Mouse (Mus musculus): ENCODE results near the gene Stk38. TPM values are rescaled to one million over a fixed set of nuclear protein-coding genes. Genes with fewer than 3 reads are reported as not detected.

The Stk38 gene
- polyA plus RNA-seq, 1 experiment: 82.8 TPM

DNA sequence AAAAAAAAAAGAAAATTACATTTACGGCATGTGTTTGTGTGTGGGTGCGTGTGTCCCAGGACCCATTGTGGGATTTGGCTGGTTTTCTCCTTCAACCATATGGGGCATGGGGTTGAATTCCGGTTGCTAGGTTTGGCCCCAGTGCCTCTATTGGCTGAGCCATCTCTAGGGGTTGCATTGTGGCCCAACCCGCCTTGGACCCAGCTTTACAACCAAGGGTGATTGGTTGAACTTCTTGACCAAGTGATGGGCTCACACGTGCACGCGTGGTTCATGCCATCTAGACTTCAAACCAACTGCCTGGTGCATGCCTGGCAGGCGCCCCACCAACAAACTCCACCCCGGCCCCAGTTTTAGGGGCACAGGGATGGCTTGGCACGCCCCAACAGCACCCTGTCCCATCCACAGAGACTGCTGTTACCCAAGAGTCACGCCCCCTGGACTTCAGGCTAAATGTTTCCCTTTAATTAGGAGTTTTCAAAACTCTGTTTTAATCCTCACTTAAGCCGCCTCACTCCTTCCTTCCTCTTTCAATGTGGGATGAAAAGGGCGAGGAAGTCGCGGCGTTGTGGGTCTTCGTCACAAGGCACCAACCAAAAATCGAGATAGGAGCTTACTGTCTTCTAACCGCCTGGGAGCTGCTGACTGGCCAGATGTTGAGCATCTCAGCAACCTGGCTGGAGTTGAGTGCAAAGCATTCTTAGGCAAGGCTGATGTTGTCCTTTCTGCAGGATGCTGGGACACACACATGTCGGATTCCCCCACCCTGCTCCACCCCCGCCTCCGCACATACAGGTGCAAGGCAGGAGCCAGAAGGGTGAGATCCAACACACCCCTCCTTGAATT is 16.5 kb upstream of the Stk38 start:
- DNase-seq: no peak
- TF ChIP-seq POLR2A (IDR thresholded peaks at IDR 0.05; ENCODE audit: borderline replicate concordance, insufficient read depth, low read length) (no peak), CTCF (IDR thresholded peaks at IDR 0.05; ENCODE audit: borderline replicate concordance, insufficient read depth, low read depth, low read length) (no peak)
- Histone ChIP-seq H3K4me3 (replicated peaks; ENCODE audit: insufficient read depth, low read depth, low read length) (no peak overlapping the region), H3K27ac (ENCODE audit: insufficient read depth, low read length) (no peak overlapping the region), H3K4me1 (ENCODE audit: control insufficient read depth, insufficient read depth, low read length) (no peaks in the 10 kb centered on the region), H3K27me3 (ENCODE audit: control insufficient read depth, insufficient read depth, low read length) (no peaks in the 10 kb centered on the region)
- 79% methylated on average over 22 of the region's 22 CpGs for WGBS

DNA sequence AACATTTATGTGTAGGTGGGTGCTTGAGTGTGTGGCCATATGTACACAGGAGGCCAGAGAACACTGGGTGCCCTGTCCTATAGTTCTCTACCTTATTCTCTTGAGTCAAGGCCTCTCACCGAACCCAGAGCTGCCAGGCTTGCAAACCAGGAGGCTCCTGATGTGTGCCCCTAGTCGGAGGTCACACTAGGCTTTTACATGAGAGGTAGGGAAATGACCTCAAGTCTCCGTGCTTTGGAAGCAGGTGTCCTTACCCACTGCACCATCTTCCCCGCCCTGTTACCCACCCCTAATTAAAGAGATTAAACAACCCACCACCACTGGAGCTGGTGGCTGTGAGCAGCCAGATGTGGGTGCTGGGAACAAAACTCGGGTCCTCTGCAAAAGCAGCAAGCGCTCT is 15.6 kb upstream of the Stk38 start:
- H3K27ac ChIP-seq (ENCODE audit: insufficient read depth, low read length): no peak overlapping the region
- 92% methylated on average over 6 of the region's 6 CpGs for WGBS
- TF ChIP-seq CTCF (IDR thresholded peaks at IDR 0.05; ENCODE audit: borderline replicate concordance, insufficient read depth, low read depth, low read length): no peak
- TF ChIP-seq POLR2A (IDR thresholded peaks at IDR 0.05; ENCODE audit: borderline replicate concordance, insufficient read depth, low read length): no peak
- H3K4me1 ChIP-seq (ENCODE audit: control insufficient read depth, insufficient read depth, low read length): no peaks in the 10 kb centered on the region
- no peaks in the 10 kb centered on the region for H3K27me3 ChIP-seq (ENCODE audit: control insufficient read depth, insufficient read depth, low read length)
- H3K4me3 ChIP-seq (replicated peaks; ENCODE audit: insufficient read depth, low read depth, low read length): no peak overlapping the region
- no peak for DNase-seq

DNA sequence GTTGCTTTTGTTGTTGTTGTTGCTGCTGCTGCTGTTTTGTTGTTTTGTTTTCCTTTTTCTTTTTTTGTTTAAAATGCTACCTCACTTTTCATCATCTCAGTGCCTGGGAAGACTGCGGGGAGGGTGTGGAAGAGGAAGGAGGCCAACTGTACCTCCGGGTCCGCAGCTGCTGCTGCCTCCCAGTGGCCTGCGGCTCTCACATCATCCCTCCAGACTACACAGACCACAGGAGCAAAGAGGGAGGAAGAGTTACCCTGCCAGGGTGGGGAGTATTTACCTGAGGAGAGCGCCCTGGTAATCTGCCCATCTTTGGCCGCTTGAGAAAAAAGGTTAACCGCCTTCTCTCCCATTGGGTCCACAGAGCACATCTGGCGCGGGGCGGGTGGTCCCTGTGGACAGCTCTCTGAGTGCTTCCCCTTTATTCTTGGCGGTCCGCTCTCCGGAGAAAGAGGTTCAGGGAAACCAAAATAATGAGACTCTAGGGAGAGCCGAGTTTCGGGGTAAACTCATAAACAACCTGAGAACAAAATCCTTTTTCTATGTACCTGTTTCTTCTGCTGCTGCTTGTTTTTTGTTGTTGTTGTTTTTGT is 14.5 kb upstream of the Stk38 start:
- DNase-seq: no peak
- 44% methylated on average over 15 of the region's 15 CpGs for WGBS
- peak; percentile 39; the same call in 1 of the 2 replicates for TF ChIP-seq CTCF (IDR thresholded peaks at IDR 0.05; ENCODE audit: borderline replicate concordance, insufficient read depth, low read depth, low read length)
- no peak for TF ChIP-seq POLR2A (IDR thresholded peaks at IDR 0.05; ENCODE audit: borderline replicate concordance, insufficient read depth, low read length)
- no peaks in the 10 kb centered on the region for H3K27me3 ChIP-seq (ENCODE audit: control insufficient read depth, insufficient read depth, low read length)
- no peaks in the 10 kb centered on the region for H3K4me1 ChIP-seq (ENCODE audit: control insufficient read depth, insufficient read depth, low read length)
- H3K4me3 ChIP-seq (replicated peaks; ENCODE audit: insufficient read depth, low read depth, low read length): no peak overlapping the region
- no peak overlapping the region for H3K27ac ChIP-seq (ENCODE audit: insufficient read depth, low read length)

DNA sequence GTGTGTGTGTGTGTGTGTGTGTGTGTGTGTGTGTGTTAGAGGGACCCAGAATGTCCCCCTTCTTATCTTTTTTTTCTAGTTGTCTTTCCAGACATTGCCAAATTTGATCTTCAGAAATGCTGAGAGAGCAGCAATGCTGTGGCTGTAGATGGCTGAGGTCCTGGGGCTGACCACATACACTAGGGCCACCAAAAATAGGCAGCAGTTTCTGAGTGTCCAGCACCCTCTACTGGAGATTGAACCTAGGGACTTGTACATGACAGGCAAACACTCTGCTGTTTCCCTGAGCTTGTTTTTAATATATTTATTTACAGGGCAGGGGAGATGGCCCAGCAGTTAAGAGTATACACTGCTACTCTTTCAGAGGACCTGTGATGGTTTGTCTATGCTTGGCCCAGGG is 12.6 kb upstream of the Stk38 start:
- Histone ChIP-seq H3K4me1 (ENCODE audit: control insufficient read depth, insufficient read depth, low read length) (no peaks in the 10 kb centered on the region), H3K27me3 (ENCODE audit: control insufficient read depth, insufficient read depth, low read length) (no peaks in the 10 kb centered on the region), H3K4me3 (replicated peaks; ENCODE audit: insufficient read depth, low read depth, low read length) (no peak overlapping the region), H3K27ac (ENCODE audit: insufficient read depth, low read length) (no peak overlapping the region)
- DNase-seq: no peak
- TF ChIP-seq CTCF (IDR thresholded peaks at IDR 0.05; ENCODE audit: borderline replicate concordance, insufficient read depth, low read depth, low read length) (peak; percentile 16; the same call in 1 of the 2 replicates), POLR2A (IDR thresholded peaks at IDR 0.05; ENCODE audit: borderline replicate concordance, insufficient read depth, low read length) (no peak)

GRCm38 (mm10) chr17:29019391-29019790 is 11.6 kb upstream of the Stk38 start:
- DNase-seq: no peak
- TF ChIP-seq POLR2A (IDR thresholded peaks at IDR 0.05; ENCODE audit: borderline replicate concordance, insufficient read depth, low read length) (no peak), CTCF (IDR thresholded peaks at IDR 0.05; ENCODE audit: borderline replicate concordance, insufficient read depth, low read depth, low read length) (no peak)
- Histone ChIP-seq H3K27ac (ENCODE audit: insufficient read depth, low read length) (no peak overlapping the region), H3K4me3 (replicated peaks; ENCODE audit: insufficient read depth, low read depth, low read length) (no peak overlapping the region), H3K27me3 (ENCODE audit: control insufficient read depth, insufficient read depth, low read length) (no peaks in the 10 kb centered on the region), H3K4me1 (ENCODE audit: control insufficient read depth, insufficient read depth, low read length) (no peaks in the 10 kb centered on the region)
- WGBS: 89% methylated on average over 7 of the region's 7 CpGs

DNA sequence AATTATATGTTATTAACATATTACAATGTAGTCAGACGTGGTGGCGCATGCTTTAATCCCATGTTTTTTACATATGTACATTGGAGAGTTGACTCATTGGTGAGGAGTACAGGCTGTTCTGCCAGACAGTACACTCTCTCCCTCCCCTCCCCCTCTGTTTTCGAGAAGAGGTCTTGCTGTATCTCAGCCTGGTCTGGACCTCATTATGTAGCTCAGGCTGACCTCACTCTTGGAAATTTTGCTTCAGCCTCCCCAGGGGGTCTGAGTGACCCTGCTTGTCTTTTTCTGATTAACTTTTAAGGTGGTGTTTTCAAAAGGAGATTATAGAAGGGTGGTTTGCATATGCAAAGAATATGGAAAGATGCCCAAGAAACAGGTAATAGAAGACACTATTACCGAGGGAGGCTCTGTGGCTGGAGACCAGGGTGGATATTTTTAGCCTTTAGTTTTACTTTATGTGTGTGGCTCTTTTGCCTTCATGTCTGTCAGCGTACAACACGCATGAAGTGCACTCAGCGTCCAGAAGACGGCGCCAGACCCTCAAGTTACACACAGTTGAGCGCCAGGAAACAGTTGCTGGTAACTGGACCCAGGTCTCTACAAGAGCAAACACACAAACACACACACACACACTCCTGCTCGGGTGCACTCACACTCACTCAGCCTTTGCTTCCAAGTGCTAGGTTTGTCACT is 10.6 kb upstream of the Stk38 start:
- H3K4me1 ChIP-seq (ENCODE audit: control insufficient read depth, insufficient read depth, low read length): no peaks in the 10 kb centered on the region
- TF ChIP-seq POLR2A (IDR thresholded peaks at IDR 0.05; ENCODE audit: borderline replicate concordance, insufficient read depth, low read length) (no peak), CTCF (IDR thresholded peaks at IDR 0.05; ENCODE audit: borderline replicate concordance, insufficient read depth, low read depth, low read length) (peak; percentile 28; the same call in 1 of the 2 replicates)
- H3K27me3 ChIP-seq (ENCODE audit: control insufficient read depth, insufficient read depth, low read length): no peaks in the 10 kb centered on the region
- DNase-seq: no peak
- H3K4me3 ChIP-seq (replicated peaks; ENCODE audit: insufficient read depth, low read depth, low read length): no peak overlapping the region
- WGBS: 60% methylated on average over 11 of the region's 11 CpGs
- H3K27ac ChIP-seq (ENCODE audit: insufficient read depth, low read length): no peak overlapping the region

DNA sequence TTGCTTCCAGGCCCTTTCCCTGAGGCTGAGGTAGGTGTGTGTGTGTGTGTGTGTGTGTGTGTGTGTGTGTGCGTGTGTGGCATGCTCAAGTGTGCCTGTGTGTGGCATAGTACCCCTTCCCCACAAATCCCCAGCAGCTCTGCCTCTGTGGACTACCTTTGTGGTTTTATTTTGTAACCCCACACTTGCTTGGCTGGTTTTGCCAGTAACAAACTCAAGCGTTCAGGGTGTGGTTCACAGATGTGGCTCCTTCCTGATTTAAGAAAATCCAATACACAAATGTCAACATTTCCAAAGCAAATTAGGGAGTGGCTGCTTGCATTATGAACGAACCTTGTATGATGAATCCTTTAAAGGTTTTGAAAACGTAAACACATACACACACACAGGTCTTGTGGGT is 8.9 kb upstream of the Stk38 start:
- DNase-seq: no peak
- Histone ChIP-seq H3K4me3 (replicated peaks; ENCODE audit: insufficient read depth, low read depth, low read length) (no peak overlapping the region), H3K27ac (ENCODE audit: insufficient read depth, low read length) (no peak overlapping the region), H3K27me3 (ENCODE audit: control insufficient read depth, insufficient read depth, low read length) (no peaks in the 10 kb centered on the region), H3K4me1 (ENCODE audit: control insufficient read depth, insufficient read depth, low read length) (no peaks in the 10 kb centered on the region)
- TF ChIP-seq POLR2A (IDR thresholded peaks at IDR 0.05; ENCODE audit: borderline replicate concordance, insufficient read depth, low read length) (no peak), CTCF (IDR thresholded peaks at IDR 0.05; ENCODE audit: borderline replicate concordance, insufficient read depth, low read depth, low read length) (no peak)
- 90% methylated on average over 4 of the region's 4 CpGs for WGBS
